Mouse (Mus musculus): ENCODE measurements around the gene Enkd1. TPM values are rescaled to one million over a fixed set of nuclear protein-coding genes. Genes with fewer than 3 reads are reported as not detected.

Gene Enkd1
- polyA plus RNA-seq, 1 experiment, result 5.3 TPM

DNA sequence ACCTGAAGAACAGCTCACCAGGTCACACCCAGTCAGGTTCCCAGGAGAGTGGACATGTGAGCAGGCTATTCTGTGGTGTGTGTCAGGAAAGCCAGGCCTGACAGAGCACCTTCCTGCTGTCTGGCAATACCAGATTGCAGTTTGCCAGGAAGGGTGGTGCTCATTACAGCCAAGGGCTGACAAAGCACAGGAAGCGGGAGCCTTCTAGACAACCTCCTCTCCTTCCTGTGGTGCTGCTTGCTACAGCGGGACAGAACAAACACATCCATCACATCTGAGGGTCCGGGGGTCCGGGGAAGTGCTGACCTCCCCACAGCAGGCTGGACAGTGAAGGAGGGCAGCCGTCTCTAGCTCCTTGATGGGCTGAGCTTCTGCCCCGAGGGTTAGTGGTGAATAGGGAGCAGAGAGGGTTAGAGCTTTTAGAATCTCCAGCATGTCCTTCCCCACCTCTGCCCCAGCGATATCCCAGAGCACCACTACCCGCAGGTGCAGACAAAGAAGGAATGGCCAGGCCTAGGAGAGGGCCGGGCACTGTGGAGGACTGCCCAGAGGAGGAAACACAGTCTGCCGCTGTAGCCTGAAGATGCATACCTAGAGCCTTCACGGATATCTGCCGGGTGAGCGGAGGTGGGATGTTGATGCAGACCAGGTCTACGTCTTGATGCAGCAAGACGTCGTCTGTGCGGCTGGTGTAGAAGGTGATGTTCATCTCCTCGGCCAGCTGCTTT is 19.6 kb upstream of the Enkd1 start:
- Histone ChIP-seq H3K36me3 (ENCODE audit: control insufficient read depth, insufficient read depth, low read length) (peaks cover 14% of the 10 kb centered on the region), H3K4me1 (ENCODE audit: control insufficient read depth, insufficient read depth, insufficient read length, low read length) (no peaks in the 10 kb centered on the region), H3K27me3 (ENCODE audit: control insufficient read depth, insufficient read depth, low read length) (no peaks in the 10 kb centered on the region), H3K27ac (ENCODE audit: insufficient read depth, low read depth, low read length) (peak overlapping the region; percentile 26; the same call in 1 of the 2 replicates), H3K4me3 (ENCODE audit: low read depth, low read length) (peak overlapping the region; percentile 10; the same call in 1 of the 2 replicates)
- WGBS, result 84% methylated on average over 18 of the region's 18 CpGs
- no peak for TF ChIP-seq CTCF (IDR thresholded peaks at IDR 0.05; ENCODE audit: extremely low read depth, insufficient read length, insufficient replicate concordance, low read depth, low read length)
- TF ChIP-seq POLR2A (IDR thresholded peaks at IDR 0.05; ENCODE audit: low read depth, low read length), result no peak

DNA sequence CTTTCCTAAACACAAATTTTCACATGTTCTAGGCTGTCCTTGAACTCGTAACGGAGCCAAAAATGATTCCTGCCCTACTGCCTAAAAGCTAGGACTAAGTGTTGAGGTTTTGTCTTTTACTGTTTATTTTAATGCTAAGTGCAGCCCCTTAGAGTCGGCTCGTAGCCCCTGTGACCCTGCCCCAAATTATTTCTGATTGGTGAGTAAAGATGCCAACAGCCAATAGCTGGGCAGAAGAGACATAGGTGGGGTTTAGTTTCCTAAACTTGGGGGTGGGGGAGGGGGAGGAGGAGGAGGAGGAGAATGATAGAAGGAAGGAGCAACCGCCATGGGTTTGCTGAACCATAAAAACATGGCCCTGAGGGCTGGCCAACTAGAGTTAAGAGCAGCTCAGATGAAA is 17.7 kb upstream of the Enkd1 start:
- no peaks in the 10 kb centered on the region for H3K4me1 ChIP-seq (ENCODE audit: control insufficient read depth, insufficient read depth, insufficient read length, low read length)
- no peak overlapping the region for H3K4me3 ChIP-seq (ENCODE audit: low read depth, low read length)
- H3K36me3 ChIP-seq (ENCODE audit: control insufficient read depth, insufficient read depth, low read length), result peaks cover 18% of the 10 kb centered on the region
- no peaks in the 10 kb centered on the region for H3K27me3 ChIP-seq (ENCODE audit: control insufficient read depth, insufficient read depth, low read length)
- no peak for TF ChIP-seq POLR2A (IDR thresholded peaks at IDR 0.05; ENCODE audit: low read depth, low read length)
- TF ChIP-seq CTCF (IDR thresholded peaks at IDR 0.05; ENCODE audit: extremely low read depth, insufficient read length, insufficient replicate concordance, low read depth, low read length), result no peak
- H3K27ac ChIP-seq (ENCODE audit: insufficient read depth, low read depth, low read length), result no peak overlapping the region
- WGBS, result 84% methylated on average over 5 of the region's 5 CpGs

- TF ChIP-seq POLR2A (IDR thresholded peaks at IDR 0.05; ENCODE audit: low read depth, low read length) (no peak), CTCF (IDR thresholded peaks at IDR 0.05; ENCODE audit: extremely low read depth, insufficient read length, insufficient replicate concordance, low read depth, low read length) (no peak)
- WGBS, result 94% methylated on average over 9 of the region's 9 CpGs
- peaks cover 18% of the 10 kb centered on the region for H3K36me3 ChIP-seq (ENCODE audit: control insufficient read depth, insufficient read depth, low read length)
- no peak overlapping the region for H3K4me3 ChIP-seq (ENCODE audit: low read depth, low read length)
- H3K27ac ChIP-seq (ENCODE audit: insufficient read depth, low read depth, low read length), result no peak overlapping the region
- H3K4me1 ChIP-seq (ENCODE audit: control insufficient read depth, insufficient read depth, insufficient read length, low read length), result no peaks in the 10 kb centered on the region; the same call in none of the 2 replicates
- H3K27me3 ChIP-seq (ENCODE audit: control insufficient read depth, insufficient read depth, low read length), result no peaks in the 10 kb centered on the region
These were observed 14.9 kb upstream of the Enkd1 start for GRCm38 (mm10) chr8:105722861-105723260.

- TF ChIP-seq POLR2A (IDR thresholded peaks at IDR 0.05; ENCODE audit: low read depth, low read length), result no peak
- no peak for TF ChIP-seq CTCF (IDR thresholded peaks at IDR 0.05; ENCODE audit: extremely low read depth, insufficient read length, insufficient replicate concordance, low read depth, low read length)
- Histone ChIP-seq H3K27me3 (ENCODE audit: control insufficient read depth, insufficient read depth, low read length) (no peaks in the 10 kb centered on the region), H3K4me1 (ENCODE audit: control insufficient read depth, insufficient read depth, insufficient read length, low read length) (no peaks in the 10 kb centered on the region; the same call in none of the 2 replicates), H3K4me3 (ENCODE audit: low read depth, low read length) (no peak overlapping the region), H3K36me3 (ENCODE audit: control insufficient read depth, insufficient read depth, low read length) (peaks cover 8% of the 10 kb centered on the region; the same call in 1 of the 2 replicates), H3K27ac (ENCODE audit: insufficient read depth, low read depth, low read length) (no peak overlapping the region)
- 83% methylated on average over 4 of the region's 4 CpGs for WGBS
These were observed 11.6 kb upstream of the Enkd1 start for GRCm38 (mm10) chr8:105719637-105720036.

GRCm38 (mm10) chr8:105716302-105716945 is 8.4 kb upstream of the Enkd1 start:
- Histone ChIP-seq H3K4me1 (ENCODE audit: control insufficient read depth, insufficient read depth, insufficient read length, low read length) (no peaks in the 10 kb centered on the region; the same call in none of the 2 replicates), H3K27me3 (ENCODE audit: control insufficient read depth, insufficient read depth, low read length) (no peaks in the 10 kb centered on the region), H3K27ac (ENCODE audit: insufficient read depth, low read depth, low read length) (no peak overlapping the region), H3K4me3 (ENCODE audit: low read depth, low read length) (no peak overlapping the region), H3K36me3 (ENCODE audit: control insufficient read depth, insufficient read depth, low read length) (0 out of 2 replicates have a peak, but pooled peaks cover 7% of the 10 kb centered on the region)
- 95% methylated on average over 15 of the region's 15 CpGs for WGBS
- TF ChIP-seq POLR2A (IDR thresholded peaks at IDR 0.05; ENCODE audit: low read depth, low read length) (no peak), CTCF (IDR thresholded peaks at IDR 0.05; ENCODE audit: extremely low read depth, insufficient read length, insufficient replicate concordance, low read depth, low read length) (no peak)

GRCm38 (mm10) chr8:105715042-105715441 is 7.0 kb upstream of the Enkd1 start:
- 22% methylated on average over 6 of the region's 6 CpGs for WGBS
- TF ChIP-seq POLR2A (IDR thresholded peaks at IDR 0.05; ENCODE audit: low read depth, low read length) (no peak), CTCF (IDR thresholded peaks at IDR 0.05; ENCODE audit: extremely low read depth, insufficient read length, insufficient replicate concordance, low read depth, low read length) (no peak)
- H3K27me3 ChIP-seq (ENCODE audit: control insufficient read depth, insufficient read depth, low read length), result no peaks in the 10 kb centered on the region
- H3K27ac ChIP-seq (ENCODE audit: insufficient read depth, low read depth, low read length), result no peak overlapping the region
- H3K36me3 ChIP-seq (ENCODE audit: control insufficient read depth, insufficient read depth, low read length), result 0 out of 2 replicates have a peak, but pooled peaks cover 4% of the 10 kb centered on the region
- no peaks in the 10 kb centered on the region; the same call in none of the 2 replicates for H3K4me1 ChIP-seq (ENCODE audit: control insufficient read depth, insufficient read depth, insufficient read length, low read length)
- no peak overlapping the region for H3K4me3 ChIP-seq (ENCODE audit: low read depth, low read length)

GRCm38 (mm10) chr8:105714139-105714538 is 6.1 kb upstream of the Enkd1 start:
- Histone ChIP-seq H3K36me3 (ENCODE audit: control insufficient read depth, insufficient read depth, low read length) (0 out of 2 replicates have a peak, but pooled peaks cover 4% of the 10 kb centered on the region), H3K27me3 (ENCODE audit: control insufficient read depth, insufficient read depth, low read length) (no peaks in the 10 kb centered on the region), H3K27ac (ENCODE audit: insufficient read depth, low read depth, low read length) (no peak overlapping the region), H3K4me1 (ENCODE audit: control insufficient read depth, insufficient read depth, insufficient read length, low read length) (no peaks in the 10 kb centered on the region; the same call in none of the 2 replicates), H3K4me3 (ENCODE audit: low read depth, low read length) (no peak overlapping the region)
- TF ChIP-seq POLR2A (IDR thresholded peaks at IDR 0.05; ENCODE audit: low read depth, low read length) (no peak), CTCF (IDR thresholded peaks at IDR 0.05; ENCODE audit: extremely low read depth, insufficient read length, insufficient replicate concordance, low read depth, low read length) (peak; percentile 79; the same call in 1 of the 2 replicates)
- WGBS, result 4% methylated on average over 3 of the region's 3 CpGs

All from small intestine, adult 2 months (tissue).